Mouse (Mus musculus) CH12.LX (cell line): ENCODE measurements at regions not wholly inside any gene's neighbourhood (a gene's known extent, or its start where the extent isn't known, plus 50 kb on each side); places are given as distances from the start of the nearest gene placed in this dataset.

ENCODE experiments used
- DNase-seq: peaks from one replicate; pipeline ENCODE4 v3.0.0-alpha.2; 2013; ENCODE audit errors: extremely low read depth
- H3K27ac ChIP-seq: 2 replicates; pipeline ENCODE4 v1.5.1; 2012; ENCODE audit warnings: low read depth, mild to moderate bottlenecking, control low read depth, moderate library complexity; ENCODE audit not compliant: insufficient read depth
- H3K27me3 ChIP-seq: replicated peaks from 2 replicates; pipeline ENCODE3; 2012; ENCODE audit warnings: inconsistent platforms
- H3K36me3 ChIP-seq, 2 experiments: replicated peaks in 1 of 2; 2 replicates each; pipeline versions ENCODE3 to v1.6.1; 2012; ENCODE audit warnings: inconsistent platforms in 1 of 2, low read length in 1 of 2, mild to moderate bottlenecking in 1 of 2, mixed read lengths in 1 of 2, moderate library complexity in 1 of 2; ENCODE audit not compliant: control insufficient read depth in 1 of 2, insufficient read depth in 1 of 2
- H3K4me1 ChIP-seq, 2 experiments: 2 replicates each; pipeline ENCODE4 v1.6.1; 2012; ENCODE audit warnings: inconsistent platforms in 1 of 2, moderate library complexity in 1 of 2; ENCODE audit not compliant: insufficient read depth in 2 of 2, control insufficient read depth in 1 of 2
- H3K4me2 ChIP-seq: 2 replicates; pipeline ENCODE4 v1.6.1; 2012; ENCODE audit warnings: low read depth, mild to moderate bottlenecking, control low read depth; ENCODE audit not compliant: poor library complexity, insufficient read depth, severe bottlenecking
- H3K4me3 ChIP-seq, 3 experiments: fragments of 150-350 bp in 1 of 3; sonication (generic) in 1 of 3; replicated peaks in 1 of 3; 2 replicates each; pipeline versions ENCODE3 to v1.5.1; 2011 to 2012; ENCODE audit warnings: low read depth in 2 of 3, low read length in 2 of 3, mild to moderate bottlenecking in 2 of 3, moderate library complexity in 2 of 3, control low read depth in 1 of 3, improper control_type of control experiment in 1 of 3, inconsistent platforms in 1 of 3, mixed read lengths in 1 of 3; ENCODE audit not compliant: poor library complexity in 1 of 3
- H3K79me2 ChIP-seq: replicated peaks from 2 replicates; pipeline ENCODE4 v1.6.1; 2012; ENCODE audit warnings: mild to moderate bottlenecking, moderate library complexity; ENCODE audit not compliant: control insufficient read depth, poor library complexity, insufficient read depth, severe bottlenecking; ENCODE audit errors: extremely low read depth
- H3K9ac ChIP-seq: 2 replicates; pipeline ENCODE4 v1.6.1; 2012; ENCODE audit warnings: low read depth, mild to moderate bottlenecking, control low read depth, moderate library complexity; ENCODE audit not compliant: insufficient read depth
- H3K9me3 ChIP-seq: replicated peaks from 2 replicates; pipeline ENCODE3; 2012; ENCODE audit warnings: low read length, inconsistent platforms, mixed read lengths
- CHD2 ChIP-seq: IDR thresholded peaks from 2 replicates; pipeline ENCODE4 v1.6.1; 2011; ENCODE audit warnings: low read length, improper control_type of control experiment
- CTCF ChIP-seq, 2 experiments: IDR thresholded peaks in 1 of 2; conservative IDR thresholded peaks in 1 of 2; 2 replicates each; pipeline ENCODE4 v1.5.1; 2011 to 2012; ENCODE audit warnings: low read depth in 2 of 2, low read length in 2 of 2, improper control_type of control experiment in 1 of 2, inconsistent platforms in 1 of 2, mild to moderate bottlenecking in 1 of 2, moderate library complexity in 1 of 2
- E2F4 ChIP-seq: IDR thresholded peaks from 2 replicates; pipeline ENCODE4 v1.6.1; 2011; ENCODE audit warnings: low read depth, low read length, improper control_type of control experiment; ENCODE audit not compliant: insufficient replicate concordance
- EP300 ChIP-seq: IDR thresholded peaks from 2 replicates; pipeline ENCODE4 v1.6.1; 2011; ENCODE audit warnings: low read length, improper control_type of control experiment
- ETS1 ChIP-seq: conservative IDR thresholded peaks from 2 replicates; pipeline ENCODE4 v1.6.1; 2012; ENCODE audit warnings: low read depth, mild to moderate bottlenecking, inconsistent platforms, low read length, improper control_type of control experiment, moderate library complexity
- IRF4 ChIP-seq: IDR thresholded peaks from 2 replicates; pipeline ENCODE4 v1.6.1; 2014; ENCODE audit warnings: low read depth, mild to moderate bottlenecking, inconsistent platforms, low read length, improper control_type of control experiment
- JUN ChIP-seq: IDR thresholded peaks from 2 replicates; pipeline ENCODE4 v1.6.1; 2011; ENCODE audit warnings: low read depth, mild to moderate bottlenecking, low read length, improper control_type of control experiment, moderate library complexity; ENCODE audit not compliant: insufficient read depth
- JUND ChIP-seq: conservative IDR thresholded peaks from 2 replicates; pipeline ENCODE4 v1.6.1; 2011; ENCODE audit warnings: low read depth, low read length, improper control_type of control experiment
- MAFK ChIP-seq: IDR thresholded peaks from 2 replicates; pipeline ENCODE4 v1.6.1; 2011; ENCODE audit warnings: low read length, improper control_type of control experiment; ENCODE audit not compliant: insufficient replicate concordance
- MAX ChIP-seq: IDR thresholded peaks from 2 replicates; pipeline ENCODE4 v1.6.1; 2011; ENCODE audit warnings: low read length, improper control_type of control experiment
- MAZ ChIP-seq: IDR thresholded peaks from 2 replicates; pipeline ENCODE4 v1.6.1; 2012; ENCODE audit warnings: low read depth, mild to moderate bottlenecking, inconsistent platforms, low read length, improper control_type of control experiment, moderate library complexity
- MEF2A ChIP-seq: IDR thresholded peaks from 2 replicates; pipeline ENCODE4 v1.6.1; 2014; ENCODE audit warnings: low read depth, mild to moderate bottlenecking, inconsistent platforms, low read length, improper control_type of control experiment, borderline replicate concordance
- MYC ChIP-seq: IDR thresholded peaks from 2 replicates; pipeline ENCODE4 v1.6.1; 2011; ENCODE audit warnings: low read depth, mild to moderate bottlenecking, improper control_type of control experiment, low read length
- NELFE ChIP-seq: IDR thresholded peaks from 2 replicates; pipeline ENCODE4 v1.6.1; 2011; ENCODE audit warnings: low read depth, low read length, improper control_type of control experiment
- NRF1 ChIP-seq: IDR thresholded peaks from 2 replicates; pipeline ENCODE4 v1.6.1; 2014; ENCODE audit warnings: low read depth, mild to moderate bottlenecking, inconsistent platforms, low read length, improper control_type of control experiment, moderate library complexity
- POLR2A ChIP-seq: IDR thresholded peaks from 2 replicates; pipeline ENCODE4 v1.6.1; 2011; ENCODE audit warnings: low read depth, mild to moderate bottlenecking, improper control_type of control experiment, low read length
- POLR2AphosphoS2 ChIP-seq: IDR thresholded peaks from 2 replicates; pipeline ENCODE4 v1.6.1; 2011; ENCODE audit warnings: low read depth, low read length, improper control_type of control experiment
- SIN3A ChIP-seq: IDR thresholded peaks from 2 replicates; pipeline ENCODE4 v1.6.1; 2012; ENCODE audit warnings: low read length, improper control_type of control experiment, inconsistent platforms
- SMC3 ChIP-seq: IDR thresholded peaks from 2 replicates; pipeline ENCODE4 v1.6.1; 2011; ENCODE audit warnings: low read depth, low read length, improper control_type of control experiment
- TCF12 ChIP-seq: IDR thresholded peaks from 2 replicates; pipeline ENCODE4 v1.6.1; 2014; ENCODE audit warnings: low read depth, mild to moderate bottlenecking, inconsistent platforms, low read length, improper control_type of control experiment
- USF1 ChIP-seq: IDR thresholded peaks from 2 replicates; pipeline ENCODE4 v1.6.1; 2014; ENCODE audit warnings: low read depth, mild to moderate bottlenecking, inconsistent platforms, low read length, improper control_type of control experiment
- ZMIZ1 ChIP-seq: IDR thresholded peaks from 2 replicates; pipeline ENCODE4 v1.6.1; 2012; ENCODE audit warnings: low read depth, mild to moderate bottlenecking, inconsistent platforms, low read length, improper control_type of control experiment
- ZNF384 ChIP-seq: IDR thresholded peaks from 2 replicates; pipeline ENCODE4 v1.6.1; 2012; ENCODE audit warnings: low read depth, low read length, improper control_type of control experiment, inconsistent platforms
- dilution Hi-C: fragments of 300-500 bp; cut with MboI; formaldehyde crosslinking; loops from 2 replicates; pipeline ENCODE4 v1.14.3; 2020; ENCODE audit warnings: low sequenced_read_pairs; ENCODE audit not compliant: extremely low pct_unique_long_range_greater_than_20kb, extremely low pct_ligation_motif_present
- in situ Hi-C: fragments of 300-500 bp; cut with MboI; formaldehyde crosslinking; loops from 3 replicates; pipeline ENCODE4 v1.14.3; 2019; ENCODE audit warnings: low sequenced_read_pairs, low pct_ligation_motif_present, low pct_unique_long_range_greater_than_20kb, mixed read lengths

- Histone ChIP-seq H3K79me2 (no peaks in the 10 kb centered on the region), H3K4me1 (no peaks in the 10 kb centered on the region; a peak in 1 of 4 replicates), H3K36me3 (no peaks in the 10 kb centered on the region), H3K4me3 (no peak overlapping the region), H3K4me2 (no peak overlapping the region), H3K27ac (no peak overlapping the region), H3K9me3 (no peaks in the 10 kb centered on the region), H3K27me3 (no peaks in the 10 kb centered on the region), H3K9ac (no peak overlapping the region)
- dilution Hi-C loops (no loop called here), in situ Hi-C loops (no loop called here)
- TF ChIP-seq ETS1 = no peak
- no peak for TF ChIP-seq POLR2AphosphoS2
- TF ChIP-seq NELFE = no peak
- no peak for TF ChIP-seq MYC
- TF ChIP-seq MAFK = no peak
- TF ChIP-seq MAX = no peak
- TF ChIP-seq CHD2 = no peak
- no peak for TF ChIP-seq SIN3A
- no peak for DNase-seq
These were observed 79.3 kb upstream of the Six2 start for GRCm38 (mm10) chr17:85767201-85767862.

- Histone ChIP-seq H3K79me2 (no peaks in the 10 kb centered on the region), H3K9ac (no peak overlapping the region), H3K27me3 (no peaks in the 10 kb centered on the region), H3K36me3 (no peaks in the 10 kb centered on the region), H3K4me3 (no peak overlapping the region), H3K4me1 (no peaks in the 10 kb centered on the region), H3K27ac (no peak overlapping the region), H3K9me3 (no peaks in the 10 kb centered on the region), H3K4me2 (no peak overlapping the region)
- in situ Hi-C loops (no loop called here), dilution Hi-C loops (no loop called here)
- TF ChIP-seq MAFK (no peak), ZNF384 (no peak), TCF12 (no peak), SIN3A (no peak), JUN (no peak), MEF2A (no peak), ZMIZ1 (no peak), NRF1 (no peak), SMC3 (no peak), POLR2AphosphoS2 (no peak), E2F4 (no peak), CTCF (conservative IDR thresholded peaks at IDR 0.05 in 1 of 2, IDR thresholded peaks at IDR 0.05 in 1 of 2; ENCODE audit: low read depth in 2 of 2, low read length in 2 of 2) (no peak), EP300 (no peak), ETS1 (no peak), USF1 (no peak), POLR2A (no peak), IRF4 (no peak), CHD2 (no peak), MAZ (no peak), JUND (no peak)
- no peak for DNase-seq
These were observed 78.5 kb upstream of the Six2 start for GRCm38 (mm10) chr17:85766556-85766955.
